Mouse (Mus musculus): ENCODE results near the gene Enthd1. TPM values are rescaled to one million over a fixed set of nuclear protein-coding genes. Genes with fewer than 3 reads are reported as not detected.

Gene Enthd1
- not detected in 2 replicates for polyA plus RNA-seq (2014; fragmentation: Nextera tagmentation; extraction: Ambion mirVana)

- Histone ChIP-seq H3K27ac (ENCODE audit: low read depth, low read length) (no peak within 1 kb of the TSS), H3K9me3 (ENCODE audit: control insufficient read depth, low read length) (no peaks in the 10 kb centered on the region), H3K4me3 (ENCODE audit: low read depth, low read length) (no peak within 1 kb of the TSS), H3K36me3 (ENCODE audit: control insufficient read depth, insufficient read depth, low read length) (no peaks in the 10 kb centered on the region), H3K4me2 (ENCODE audit: low read depth, low read length, severe bottlenecking) (no peak within 1 kb of the TSS), H3K9ac (ENCODE audit: low read length) (no peak within 1 kb of the TSS), H3K4me1 (replicated peaks; ENCODE audit: control insufficient read depth, insufficient read depth, low read length) (no peaks in the 10 kb centered on the region), H3K27me3 (ENCODE audit: control insufficient read depth, insufficient read depth, low read length) (no peaks in the 10 kb centered on the region)
- ATAC-seq (replicated peaks; ENCODE audit: low FRiP score) (no peak), DNase-seq (ENCODE audit: low spot score) (no peak)
- WGBS = 82% methylated on average over 19 of the region's 19 CpGs
Observed at GRCm38 (mm10) chr15:80565106-80565665, at the start of gene Enthd1. Enthd1 (minus strand) TSS chr15:80565156.

- H3K27me3 ChIP-seq (ENCODE audit: control insufficient read depth, insufficient read depth, low read length) = peaks cover 2% of the 10 kb centered on the region; the same call in 1 of the 2 replicates
Observed at GRCm38 (mm10) chr15:80613904-80614303, 48.9 kb upstream of the Enthd1 start.

GRCm38 (mm10) chr15:80611478-80611877 lies 46.5 kb upstream of the Enthd1 start:
- DNase-seq (ENCODE audit: low spot score) = no peak
- no peak overlapping the region for H3K27ac ChIP-seq (ENCODE audit: low read depth, low read length)
- H3K4me2 ChIP-seq (ENCODE audit: low read depth, low read length, severe bottlenecking) = no peak overlapping the region
- H3K27me3 ChIP-seq (ENCODE audit: control insufficient read depth, insufficient read depth, low read length) = peaks cover 2% of the 10 kb centered on the region; the same call in 1 of the 2 replicates
- no peak overlapping the region for H3K4me3 ChIP-seq (ENCODE audit: low read depth, low read length)
- H3K9me3 ChIP-seq (ENCODE audit: control insufficient read depth, low read length) = no peaks in the 10 kb centered on the region
- H3K36me3 ChIP-seq (ENCODE audit: control insufficient read depth, insufficient read depth, low read length) = no peaks in the 10 kb centered on the region
- no peak for ATAC-seq (replicated peaks; ENCODE audit: low FRiP score)
- no peak overlapping the region for H3K9ac ChIP-seq (ENCODE audit: low read length)
- WGBS = 87% methylated on average over 5 of the region's 5 CpGs
- H3K4me1 ChIP-seq (replicated peaks; ENCODE audit: control insufficient read depth, insufficient read depth, low read length) = peaks cover 8% of the 10 kb centered on the region

More at GRCm38 (mm10) chr15:80613904-80614303, 48.9 kb upstream of the Enthd1 start:
- 81% methylated on average over 5 of the region's 5 CpGs for WGBS
- H3K9me3 ChIP-seq (ENCODE audit: control insufficient read depth, low read length) = no peaks in the 10 kb centered on the region
- peaks cover 8% of the 10 kb centered on the region for H3K4me1 ChIP-seq (replicated peaks; ENCODE audit: control insufficient read depth, insufficient read depth, low read length)
- no peak overlapping the region for H3K9ac ChIP-seq (ENCODE audit: low read length)
- H3K27ac ChIP-seq (ENCODE audit: low read depth, low read length) = no peak overlapping the region
- no peak overlapping the region for H3K4me2 ChIP-seq (ENCODE audit: low read depth, low read length, severe bottlenecking)
- H3K36me3 ChIP-seq (ENCODE audit: control insufficient read depth, insufficient read depth, low read length) = no peaks in the 10 kb centered on the region
- H3K4me3 ChIP-seq (ENCODE audit: low read depth, low read length) = no peak overlapping the region
- ATAC-seq (replicated peaks; ENCODE audit: low FRiP score) = no peak
- no peak for DNase-seq (ENCODE audit: low spot score)

GRCm38 (mm10) chr15:80610335-80610734 lies 45.4 kb upstream of the Enthd1 start:
- H3K4me3 ChIP-seq (ENCODE audit: low read depth, low read length) = no peak overlapping the region
- H3K4me2 ChIP-seq (ENCODE audit: low read depth, low read length, severe bottlenecking) = no peak overlapping the region
- H3K9me3 ChIP-seq (ENCODE audit: control insufficient read depth, low read length) = no peaks in the 10 kb centered on the region
- no peaks in the 10 kb centered on the region for H3K36me3 ChIP-seq (ENCODE audit: control insufficient read depth, insufficient read depth, low read length)
- H3K27me3 ChIP-seq (ENCODE audit: control insufficient read depth, insufficient read depth, low read length) = no peaks in the 10 kb centered on the region
- ATAC-seq (replicated peaks; ENCODE audit: low FRiP score) (no peak), DNase-seq (ENCODE audit: low spot score) (no peak)
- H3K9ac ChIP-seq (ENCODE audit: low read length) = no peak overlapping the region
- 78% methylated on average over 2 of the region's 2 CpGs for WGBS
- H3K27ac ChIP-seq (ENCODE audit: low read depth, low read length) = no peak overlapping the region
- no peaks in the 10 kb centered on the region; the same call in 1 of the 2 replicates for H3K4me1 ChIP-seq (replicated peaks; ENCODE audit: control insufficient read depth, insufficient read depth, low read length)

- H3K4me2 ChIP-seq (ENCODE audit: low read depth, low read length, severe bottlenecking) = no peak overlapping the region
- H3K4me3 ChIP-seq (ENCODE audit: low read depth, low read length) = no peak overlapping the region
- no peaks in the 10 kb centered on the region for H3K36me3 ChIP-seq (ENCODE audit: control insufficient read depth, insufficient read depth, low read length)
- no peaks in the 10 kb centered on the region for H3K4me1 ChIP-seq (replicated peaks; ENCODE audit: control insufficient read depth, insufficient read depth, low read length)
- no peak overlapping the region for H3K27ac ChIP-seq (ENCODE audit: low read depth, low read length)
- no peak for ATAC-seq (replicated peaks; ENCODE audit: low FRiP score)
- no peaks in the 10 kb centered on the region for H3K27me3 ChIP-seq (ENCODE audit: control insufficient read depth, insufficient read depth, low read length)
- H3K9ac ChIP-seq (ENCODE audit: low read length) = no peak overlapping the region
- no peak for DNase-seq (ENCODE audit: low spot score)
- no peaks in the 10 kb centered on the region for H3K9me3 ChIP-seq (ENCODE audit: control insufficient read depth, low read length)
- 77% methylated on average over 3 of the region's 3 CpGs for WGBS
Observed at GRCm38 (mm10) chr15:80607970-80608369, 43.0 kb upstream of the Enthd1 start.

GRCm38 (mm10) chr15:80604026-80604425 lies 39.1 kb upstream of the Enthd1 start:
- Histone ChIP-seq H3K4me1 (replicated peaks; ENCODE audit: control insufficient read depth, insufficient read depth, low read length) (peaks cover 4% of the 10 kb centered on the region; the same call in 1 of the 2 replicates), H3K27me3 (ENCODE audit: control insufficient read depth, insufficient read depth, low read length) (no peaks in the 10 kb centered on the region), H3K9me3 (ENCODE audit: control insufficient read depth, low read length) (no peaks in the 10 kb centered on the region), H3K4me3 (ENCODE audit: low read depth, low read length) (no peak overlapping the region), H3K4me2 (ENCODE audit: low read depth, low read length, severe bottlenecking) (no peak overlapping the region), H3K27ac (ENCODE audit: low read depth, low read length) (no peak overlapping the region), H3K9ac (ENCODE audit: low read length) (no peak overlapping the region), H3K36me3 (ENCODE audit: control insufficient read depth, insufficient read depth, low read length) (no peaks in the 10 kb centered on the region)
- 89% methylated on average over 6 of the region's 6 CpGs for WGBS
- DNase-seq (ENCODE audit: low spot score) (no peak), ATAC-seq (replicated peaks; ENCODE audit: low FRiP score) (no peak)

GRCm38 (mm10) chr15:80602487-80602886 lies 37.5 kb upstream of the Enthd1 start:
- Histone ChIP-seq H3K27ac (ENCODE audit: low read depth, low read length) (no peak overlapping the region), H3K4me2 (ENCODE audit: low read depth, low read length, severe bottlenecking) (no peak overlapping the region), H3K27me3 (ENCODE audit: control insufficient read depth, insufficient read depth, low read length) (no peaks in the 10 kb centered on the region), H3K4me1 (replicated peaks; ENCODE audit: control insufficient read depth, insufficient read depth, low read length) (peaks cover 4% of the 10 kb centered on the region; the same call in 1 of the 2 replicates), H3K4me3 (ENCODE audit: low read depth, low read length) (no peak overlapping the region), H3K36me3 (ENCODE audit: control insufficient read depth, insufficient read depth, low read length) (no peaks in the 10 kb centered on the region), H3K9me3 (ENCODE audit: control insufficient read depth, low read length) (no peaks in the 10 kb centered on the region), H3K9ac (ENCODE audit: low read length) (no peak overlapping the region)
- DNase-seq (ENCODE audit: low spot score) = no peak
- ATAC-seq (replicated peaks; ENCODE audit: low FRiP score) = no peak
- WGBS = 47% methylated on average over 7 of the region's 7 CpGs

- peaks cover 4% of the 10 kb centered on the region; the same call in 1 of the 2 replicates for H3K4me1 ChIP-seq (replicated peaks; ENCODE audit: control insufficient read depth, insufficient read depth, low read length)
- no peak overlapping the region for H3K27ac ChIP-seq (ENCODE audit: low read depth, low read length)
- WGBS = 60% methylated on average over 7 of the region's 7 CpGs
- DNase-seq (ENCODE audit: low spot score) (no peak), ATAC-seq (replicated peaks; ENCODE audit: low FRiP score) (no peak)
- H3K36me3 ChIP-seq (ENCODE audit: control insufficient read depth, insufficient read depth, low read length) = no peaks in the 10 kb centered on the region
- no peaks in the 10 kb centered on the region for H3K9me3 ChIP-seq (ENCODE audit: control insufficient read depth, low read length)
- H3K4me3 ChIP-seq (ENCODE audit: low read depth, low read length) = no peak overlapping the region
- no peaks in the 10 kb centered on the region for H3K27me3 ChIP-seq (ENCODE audit: control insufficient read depth, insufficient read depth, low read length)
- H3K9ac ChIP-seq (ENCODE audit: low read length) = no peak overlapping the region
- H3K4me2 ChIP-seq (ENCODE audit: low read depth, low read length, severe bottlenecking) = no peak overlapping the region
Observed at GRCm38 (mm10) chr15:80601456-80601855, 36.5 kb upstream of the Enthd1 start.

- DNase-seq (ENCODE audit: low spot score) (no peak), ATAC-seq (replicated peaks; ENCODE audit: low FRiP score) (no peak)
- Histone ChIP-seq H3K9me3 (ENCODE audit: control insufficient read depth, low read length) (no peaks in the 10 kb centered on the region), H3K9ac (ENCODE audit: low read length) (no peak overlapping the region), H3K36me3 (ENCODE audit: control insufficient read depth, insufficient read depth, low read length) (no peaks in the 10 kb centered on the region), H3K27me3 (ENCODE audit: control insufficient read depth, insufficient read depth, low read length) (no peaks in the 10 kb centered on the region), H3K4me1 (replicated peaks; ENCODE audit: control insufficient read depth, insufficient read depth, low read length) (peaks cover 4% of the 10 kb centered on the region; the same call in 1 of the 2 replicates), H3K27ac (ENCODE audit: low read depth, low read length) (no peak overlapping the region), H3K4me2 (ENCODE audit: low read depth, low read length, severe bottlenecking) (no peak overlapping the region), H3K4me3 (ENCODE audit: low read depth, low read length) (no peak overlapping the region)
- WGBS = 89% methylated on average over 4 of the region's 4 CpGs
Observed at GRCm38 (mm10) chr15:80599843-80600242, 34.9 kb upstream of the Enthd1 start.

Data from forebrain, embryonic 11.5 days (tissue).